Mouse (Mus musculus) neural tube, embryonic 13.5 days (tissue): ENCODE measurements around the gene Rerg. TPM values are rescaled to one million over a fixed set of nuclear protein-coding genes. Genes with fewer than 3 reads are reported as not detected.

ENCODE experiments used
- ATAC-seq: fragments of 200-750 bp; cut with Nextera tagmentation; 2 replicates; pipeline ENCODE4 v1.8.0; 2017; ENCODE audit warnings: low read depth, mild to moderate bottlenecking, moderate TSS enrichment, moderate library complexity
- H3K27ac ChIP-seq: fragments of 300-500 bp; sonication (generic); replicated peaks from 2 replicates; pipeline ENCODE4 v1.5.1; 2015; ENCODE audit warnings: moderate library complexity, mild to moderate bottlenecking, inconsistent platforms
- H3K27me3 ChIP-seq: fragments of 300-500 bp; sonication (generic); 2 replicates; pipeline ENCODE4 v1.6.1; 2015; ENCODE audit warnings: mild to moderate bottlenecking, inconsistent platforms
- H3K36me3 ChIP-seq: fragments of 300-500 bp; sonication (generic); 2 replicates; pipeline ENCODE4 v1.6.1; 2015; ENCODE audit warnings: mild to moderate bottlenecking, inconsistent platforms
- H3K4me1 ChIP-seq: fragments of 300-500 bp; sonication (generic); replicated peaks from 2 replicates; pipeline ENCODE4 v1.6.1; 2015; ENCODE audit warnings: inconsistent platforms
- H3K4me2 ChIP-seq: fragments of 300-500 bp; sonication (generic); 2 replicates; pipeline ENCODE4 v1.6.1; 2015; ENCODE audit warnings: inconsistent platforms, mild to moderate bottlenecking, moderate library complexity
- H3K4me3 ChIP-seq: fragments of 300-500 bp; sonication (generic); 2 replicates; pipeline ENCODE4 v1.5.1; 2015; ENCODE audit warnings: mild to moderate bottlenecking, inconsistent platforms
- H3K9ac ChIP-seq: fragments of 300-500 bp; sonication (generic); 2 replicates; pipeline ENCODE4 v1.6.1; 2015; ENCODE audit warnings: moderate library complexity, mild to moderate bottlenecking, inconsistent platforms
- H3K9me3 ChIP-seq: fragments of 300-500 bp; sonication (generic); 2 replicates; pipeline ENCODE4 v1.6.1; 2016; ENCODE audit warnings: inconsistent platforms
- WGBS: fragments of 180-500 bp; shearing (Covaris S2); methylation state at CpG from one replicate; pipeline ENCODE4 v1.1.7; 2015; 5-methylcytosine and 5-hydroxymethylcytosine counted together
- polyA plus RNA-seq: library from polyadenylated mRNA; unstranded; fragments of >200 nt; fragmentation: Nextera tagmentation; extraction: Ambion mirVana; gene quantifications from 2 replicates; pipeline ENCODE4 v1.2.1, GENCODE M21; 2015

The Rerg gene
- polyA plus RNA-seq, 1 experiment from 2014 or later: 2.7 TPM

GRCm38 (mm10) chr6:137024541-137024940 lies 145.8 kb downstream of the Rerg start:
- ATAC-seq: no peak
- Histone ChIP-seq H3K27me3 (no peaks in the 10 kb centered on the region), H3K9me3 (no peaks in the 10 kb centered on the region), H3K4me3 (no peak overlapping the region), H3K4me2 (no peak overlapping the region), H3K4me1 (peaks cover 1% of the 10 kb centered on the region; the same call in 1 of the 2 replicates), H3K36me3 (no peaks in the 10 kb centered on the region), H3K27ac (no peak overlapping the region), H3K9ac (no peak overlapping the region)
- 80% methylated on average over 2 of the region's 2 CpGs for WGBS

- Histone ChIP-seq H3K4me1 (no peaks in the 10 kb centered on the region), H3K9ac (no peak overlapping the region), H3K27ac (no peak overlapping the region), H3K4me3 (no peak overlapping the region), H3K9me3 (no peaks in the 10 kb centered on the region), H3K36me3 (no peaks in the 10 kb centered on the region), H3K27me3 (no peaks in the 10 kb centered on the region), H3K4me2 (no peak overlapping the region)
- ATAC-seq: no peak
- WGBS: 89% methylated on average over 7 of the region's 7 CpGs
Observed at GRCm38 (mm10) chr6:137017216-137017973, 152.9 kb downstream of the Rerg start.

DNA sequence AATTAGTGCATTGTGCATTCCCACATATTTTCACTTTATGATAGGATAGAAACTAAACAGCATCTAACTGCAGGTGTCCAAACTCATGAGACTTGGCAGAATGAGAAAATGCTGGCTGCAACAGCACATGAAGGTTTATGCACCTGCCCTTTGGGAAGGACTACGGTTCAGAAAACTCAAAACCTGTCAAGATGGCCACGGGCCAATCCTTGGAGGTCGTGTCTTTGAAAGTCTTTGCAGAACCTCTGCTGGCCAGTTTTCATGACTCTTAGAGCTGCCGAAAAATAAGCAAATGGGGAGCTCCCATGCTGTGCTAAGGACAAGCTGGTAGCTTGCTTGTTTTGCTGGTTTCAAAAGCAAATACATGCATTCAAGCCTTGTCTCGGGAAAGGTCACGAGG lies 156.0 kb downstream of the Rerg start:
- ATAC-seq: no peak
- no peak overlapping the region for H3K4me3 ChIP-seq
- no peak overlapping the region for H3K4me2 ChIP-seq
- no peaks in the 10 kb centered on the region for H3K9me3 ChIP-seq
- no peak overlapping the region for H3K9ac ChIP-seq
- H3K27me3 ChIP-seq: no peaks in the 10 kb centered on the region
- WGBS: 77% methylated on average over 6 of the region's 6 CpGs
- H3K4me1 ChIP-seq: no peaks in the 10 kb centered on the region
- H3K36me3 ChIP-seq: no peaks in the 10 kb centered on the region
- H3K27ac ChIP-seq: no peak overlapping the region

DNA sequence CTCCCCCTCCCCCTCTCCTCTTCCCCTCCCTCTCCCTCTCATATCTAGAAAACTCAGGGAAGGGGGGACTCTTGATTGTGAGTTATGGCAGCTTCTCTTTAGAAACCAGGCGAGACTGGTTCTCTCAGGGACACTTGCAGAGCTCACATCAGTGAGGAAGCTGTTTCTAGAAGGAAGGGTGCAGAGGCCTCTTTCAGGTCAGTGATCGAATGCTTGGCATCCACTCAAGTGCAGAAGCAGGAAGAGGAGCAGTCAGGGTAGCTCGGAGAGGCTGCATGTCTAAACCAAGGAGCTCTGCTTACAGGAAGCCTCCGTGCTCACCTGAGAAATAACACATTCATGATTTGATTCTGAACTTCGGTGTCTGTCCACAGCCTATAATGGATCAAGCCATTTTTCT lies 159.1 kb downstream of the Rerg start:
- no peaks in the 10 kb centered on the region for H3K36me3 ChIP-seq
- no peak overlapping the region for H3K27ac ChIP-seq
- no peak for ATAC-seq
- H3K4me1 ChIP-seq: no peaks in the 10 kb centered on the region
- H3K4me2 ChIP-seq: no peak overlapping the region
- H3K27me3 ChIP-seq: no peaks in the 10 kb centered on the region
- H3K9me3 ChIP-seq: no peaks in the 10 kb centered on the region
- WGBS: 82% methylated on average over 5 of the region's 5 CpGs
- no peak overlapping the region for H3K9ac ChIP-seq
- H3K4me3 ChIP-seq: no peak overlapping the region

Other genes with a start within 250 kb of the Rerg start
- not detected in 2 replicates for gene Erp27, start 248.3 kb downstream of the Rerg start, polyA plus RNA-seq
- gene Pde6h, start 246.7 kb downstream of the Rerg start, polyA plus RNA-seq: not detected in 2 replicates
- 16.6 and 19.8 TPM in 2 replicates for gene Arhgdib, start 228.6 kb downstream of the Rerg start, polyA plus RNA-seq
- gene Ptpro, start 81.8 kb upstream of the Rerg start, polyA plus RNA-seq: 44.8 and 45.8 TPM in 2 replicates